Mouse (Mus musculus) regulatory T cell (primary cell): ENCODE results near the gene Zc3hc1.

ENCODE experiments used
- in situ Hi-C: fragments of 300-600 bp; cut with MboI, MseI; formaldehyde crosslinking; loops from one replicate; pipeline ENCODE4 v1.15.1; 2025; ENCODE audit warnings: high pct_unique_total_duplicates

The Zc3hc1 gene

DNA sequence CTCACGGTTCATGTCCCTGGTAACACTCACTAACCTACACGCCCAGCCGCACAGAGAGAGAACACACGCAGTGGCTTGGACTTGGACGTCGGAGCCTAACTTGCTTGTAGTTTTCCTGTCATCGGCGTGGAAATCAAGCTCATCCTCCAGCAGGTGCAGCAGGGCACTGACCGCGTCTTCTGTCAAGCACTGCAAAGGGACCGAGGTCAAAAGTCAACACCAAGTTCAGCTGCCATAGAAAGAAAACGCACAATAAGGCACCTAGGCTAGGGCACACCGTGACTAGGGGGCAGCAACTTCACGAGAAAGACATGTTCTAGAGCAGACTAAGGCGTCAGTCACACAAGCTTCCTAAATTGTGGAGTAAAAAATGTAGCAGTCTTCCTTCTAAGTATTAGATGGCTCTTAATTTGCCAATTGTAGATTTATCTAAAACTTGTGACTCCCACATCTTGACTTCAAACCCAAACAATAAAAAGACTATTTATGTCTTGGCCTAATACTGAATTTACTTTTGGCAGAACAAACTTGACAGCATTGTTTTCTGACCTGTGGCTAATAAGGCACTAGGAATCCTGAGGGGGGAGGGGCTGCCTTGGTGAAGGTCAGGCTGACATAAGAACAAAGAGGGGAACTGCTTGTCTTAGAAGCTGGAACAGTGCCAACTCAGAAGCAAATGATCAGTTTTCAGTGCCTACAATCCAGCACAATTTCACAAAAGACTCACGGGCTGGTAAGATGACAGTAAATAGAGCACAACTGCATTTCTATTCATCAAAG, 15.9 kb downstream of the Zc3hc1 start:
- in situ Hi-C loops = loop anchor here (25.0 kb wide), 1 partner anchor 163 kb away; no protein-coding TSS in a partner anchor

DNA sequence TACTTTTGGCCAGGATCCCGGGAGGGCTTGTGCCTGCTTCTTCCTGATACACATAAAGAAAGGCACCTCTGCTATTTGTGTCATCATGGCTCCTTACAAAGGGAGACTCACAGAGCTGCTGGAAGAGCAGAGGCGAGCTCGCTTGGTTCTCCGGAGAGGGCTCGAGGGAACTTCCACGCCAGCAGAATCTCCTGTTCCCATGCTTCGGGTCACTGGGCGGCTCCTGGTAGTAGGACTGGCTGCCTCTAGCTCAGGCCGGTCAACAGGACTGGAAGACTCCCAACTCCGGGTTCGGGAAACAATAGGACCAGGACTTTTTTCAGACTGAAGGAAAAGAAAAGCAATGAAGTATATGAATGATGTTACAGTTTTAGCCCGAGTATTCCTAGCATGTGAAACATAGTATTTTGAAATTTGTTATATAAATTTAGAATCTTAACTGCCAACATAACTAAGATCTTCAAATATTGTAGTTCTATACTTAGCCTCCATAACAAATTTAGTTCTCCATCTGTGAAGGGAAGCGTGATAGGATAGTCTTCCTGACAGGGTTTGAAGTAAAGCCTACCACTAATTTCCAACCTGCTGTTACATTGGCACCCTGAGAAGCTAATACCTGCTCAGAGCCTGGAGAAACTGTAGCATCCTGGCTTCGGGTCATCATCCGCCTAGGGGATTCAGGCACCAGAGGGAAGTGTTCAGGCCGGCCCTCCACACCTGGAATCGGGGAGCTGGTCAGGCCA, 18.0 kb downstream of the Zc3hc1 start:
- in situ Hi-C loops = loop anchor here (25.0 kb wide), 1 partner anchor 160 kb away; no protein-coding TSS in a partner anchor

DNA sequence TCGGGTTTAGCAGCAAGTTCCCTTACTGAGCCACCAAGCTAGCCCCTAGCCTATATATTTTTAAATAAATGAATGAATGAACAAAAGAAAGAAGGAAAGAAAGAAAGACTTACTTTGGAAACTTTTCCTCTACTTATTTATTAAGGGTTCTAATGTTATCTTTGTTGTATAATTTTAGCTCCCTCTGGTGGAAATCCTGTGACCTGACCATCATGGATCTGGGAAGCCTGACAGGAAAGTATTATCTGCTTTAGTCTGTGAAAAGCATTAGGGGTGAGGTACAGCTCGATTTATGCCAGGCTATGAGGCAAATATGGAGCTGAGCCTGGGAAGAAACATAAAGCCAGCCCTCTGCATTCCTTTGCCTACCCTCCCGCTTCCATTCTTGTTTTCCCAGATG, 21.5 kb downstream of the Zc3hc1 start:
- in situ Hi-C loops = loop anchor here (25.0 kb wide), 1 partner anchor 157 kb away; no protein-coding TSS in a partner anchor

DNA sequence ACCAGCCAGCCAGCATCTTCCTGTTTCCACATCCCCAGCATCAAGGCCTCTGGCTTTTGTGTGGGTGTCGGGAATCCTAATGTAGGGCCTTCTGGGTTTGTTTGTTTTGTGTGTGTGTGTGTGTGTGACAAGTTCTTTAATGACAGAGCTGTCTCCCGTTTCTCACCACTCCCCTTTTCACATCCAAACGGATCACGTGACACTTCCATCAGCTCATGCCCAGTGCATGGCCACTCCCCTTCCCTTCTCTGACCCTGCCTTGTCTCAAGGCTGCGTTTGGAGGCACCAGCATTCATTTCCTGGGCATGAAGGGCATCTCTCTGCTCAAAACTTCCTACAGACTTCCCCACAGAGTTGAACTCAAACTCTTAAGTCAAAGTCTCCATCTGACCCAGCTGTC, 27.0 kb downstream of the Zc3hc1 start:
- in situ Hi-C loops = loop anchor here (25.0 kb wide), 1 partner anchor 152 kb away; no protein-coding TSS in a partner anchor

DNA sequence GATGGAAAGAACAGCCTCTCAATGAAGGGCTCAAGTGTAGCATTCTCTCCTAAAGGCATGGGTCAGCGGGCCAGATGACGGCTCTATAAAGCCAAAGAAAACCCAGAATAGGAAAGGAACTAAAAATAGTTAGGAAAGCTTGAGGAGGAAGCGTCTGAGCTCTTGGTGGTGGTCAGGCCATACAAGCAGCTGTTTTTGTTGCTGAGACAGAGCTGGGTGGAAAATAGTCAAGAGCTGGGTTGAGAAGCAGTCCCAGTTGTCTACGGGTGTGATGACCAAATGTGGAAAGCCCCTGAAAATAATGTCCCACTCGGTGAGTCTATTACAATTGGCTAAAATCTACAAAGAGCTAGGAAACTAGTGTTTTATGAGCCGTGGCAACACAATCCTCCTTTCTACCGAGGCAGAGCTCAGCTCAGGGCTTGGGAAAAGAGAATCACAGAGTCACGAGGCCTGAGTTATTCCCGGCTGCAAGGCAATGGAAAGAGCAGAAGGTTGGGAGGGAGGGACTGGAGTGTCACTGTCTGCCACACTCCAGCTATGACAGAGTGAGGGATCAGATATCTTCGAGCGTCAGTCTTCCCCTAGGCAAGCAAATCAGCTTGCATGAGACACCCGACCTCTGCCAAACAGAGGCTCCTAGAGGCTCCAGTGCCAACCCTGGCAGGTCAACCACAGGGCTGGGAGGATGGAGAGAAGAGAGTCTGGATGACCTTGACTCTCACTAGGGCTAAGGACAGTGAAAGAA, 30.9 kb downstream of the Zc3hc1 start:
- in situ Hi-C loops = loop anchor here (10.0 to 25.0 kb wide), 2 partner anchors 148 to 595 kb away; partner anchors contain the start of gene Ahcyl2

DNA sequence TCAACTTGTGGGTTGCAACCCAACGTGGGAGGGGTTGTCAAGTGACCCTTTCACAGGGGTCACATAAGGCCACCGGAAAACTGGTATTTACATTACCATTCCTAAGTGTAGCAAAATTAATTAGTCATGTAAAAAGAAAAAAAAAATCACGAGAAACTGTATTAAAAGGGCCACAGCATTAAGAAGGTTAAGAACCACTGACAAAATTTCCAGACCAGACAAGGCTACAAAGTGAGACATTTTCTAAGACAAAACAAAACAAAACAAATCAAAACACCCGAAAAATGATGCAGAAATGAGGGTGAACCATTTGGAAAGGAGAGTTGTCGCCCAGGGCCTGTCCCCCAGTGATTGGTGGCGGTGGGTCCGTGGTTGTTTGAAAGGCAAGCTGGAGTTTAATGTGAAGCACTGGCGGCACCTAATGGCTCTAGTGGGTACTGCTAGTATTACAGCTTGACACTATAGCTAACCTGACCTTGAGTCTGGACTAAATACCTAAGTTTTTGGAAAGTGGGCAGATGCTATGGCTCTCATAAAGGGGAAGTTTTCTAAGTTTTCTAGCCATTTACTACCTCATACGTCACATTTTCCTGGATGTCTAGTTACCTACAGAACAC, 33.2 kb downstream of the Zc3hc1 start:
- in situ Hi-C loops = loop anchor here (10.0 to 25.0 kb wide), 2 partner anchors 145 to 593 kb away; partner anchors contain the start of gene Ahcyl2

DNA sequence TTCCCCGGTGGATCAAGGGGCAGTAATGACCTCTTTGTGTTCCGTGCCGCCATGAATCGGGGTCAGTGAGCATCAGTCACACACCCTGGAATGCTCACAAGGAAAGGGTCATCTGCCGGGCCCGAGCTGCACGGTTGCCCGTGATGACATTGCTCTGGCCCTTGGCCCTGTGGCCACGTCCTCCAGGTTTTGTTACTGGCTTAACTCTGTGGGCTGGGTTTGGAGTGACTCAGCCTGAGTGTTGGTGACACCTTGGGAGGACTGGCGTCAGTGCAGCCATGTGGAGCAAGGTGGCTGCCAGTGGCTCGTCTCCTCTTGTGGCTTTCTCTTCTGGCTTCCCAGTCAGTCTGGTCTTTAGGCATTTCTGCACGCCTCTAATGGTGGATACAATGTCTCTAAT, 34.1 kb downstream of the Zc3hc1 start:
- in situ Hi-C loops = loop anchor here (10.0 to 25.0 kb wide), 2 partner anchors 144 to 592 kb away; partner anchors contain the start of gene Ahcyl2

DNA sequence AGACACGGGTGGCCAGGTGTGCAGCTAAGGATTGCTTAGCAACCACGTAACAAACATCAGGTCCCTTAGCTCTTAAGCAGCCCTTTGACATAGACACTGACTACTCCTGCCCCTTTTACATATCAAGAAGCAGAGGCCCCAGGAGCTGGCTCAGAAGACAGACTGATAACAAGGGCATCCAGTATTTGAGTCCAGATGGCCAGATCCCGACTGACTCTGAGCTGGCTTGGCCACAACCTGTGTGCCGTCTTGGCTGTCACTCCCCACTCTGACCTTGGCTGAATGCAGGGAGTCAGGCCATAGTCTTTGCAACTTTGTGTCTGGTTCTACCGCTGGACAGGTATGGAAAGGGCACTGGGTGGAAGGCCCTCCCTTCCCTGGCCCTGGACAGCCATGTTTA, 34.7 kb downstream of the Zc3hc1 start:
- in situ Hi-C loops = loop anchor here (10.0 to 25.0 kb wide), 2 partner anchors 144 to 591 kb away; partner anchors contain the start of gene Ahcyl2

DNA sequence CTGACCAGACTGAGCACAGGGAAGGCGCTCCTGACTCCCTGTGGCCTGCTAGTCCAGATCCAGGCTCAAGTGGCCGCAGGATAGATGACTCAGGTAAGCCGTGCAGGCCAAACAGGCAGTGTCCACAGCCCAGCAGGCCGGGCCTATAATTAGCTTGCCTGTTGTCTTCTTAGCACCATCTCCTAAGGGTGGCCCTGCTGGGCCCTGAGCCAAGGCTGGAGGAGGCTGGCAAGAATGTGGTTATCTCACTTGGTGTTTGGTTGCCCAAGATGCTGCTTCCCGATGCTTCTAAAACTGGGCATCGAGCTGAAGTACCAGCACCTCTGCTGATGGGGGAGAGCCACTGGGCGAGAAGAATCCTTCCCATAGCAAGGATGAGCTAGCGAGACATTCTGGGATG, 35.1 kb downstream of the Zc3hc1 start:
- in situ Hi-C loops = loop anchor here (10.0 to 25.0 kb wide), 2 partner anchors 143 to 591 kb away; partner anchors contain the start of gene Ahcyl2

DNA sequence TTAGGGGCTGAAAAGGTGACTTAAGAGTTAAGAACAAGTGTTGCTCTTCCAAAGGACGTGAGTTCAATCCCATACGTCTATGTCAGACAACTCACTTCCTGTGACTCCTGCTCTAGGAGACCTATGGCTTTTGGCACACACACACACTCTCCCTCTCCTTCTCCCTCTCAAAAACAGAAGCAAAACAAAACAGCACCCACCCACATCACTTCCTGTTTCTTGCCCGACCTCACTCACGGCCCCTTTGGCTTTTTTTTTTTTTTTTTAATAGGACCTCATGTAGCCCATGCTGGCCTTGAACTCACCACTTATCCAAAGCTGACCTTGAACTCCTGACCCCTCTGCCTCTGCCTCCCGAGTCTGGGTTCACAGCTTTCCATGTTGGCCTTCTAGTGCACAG, 36.1 kb downstream of the Zc3hc1 start:
- in situ Hi-C loops = loop anchor here (10.0 to 25.0 kb wide), 2 partner anchors 142 to 590 kb away; partner anchors contain the start of gene Ahcyl2

DNA sequence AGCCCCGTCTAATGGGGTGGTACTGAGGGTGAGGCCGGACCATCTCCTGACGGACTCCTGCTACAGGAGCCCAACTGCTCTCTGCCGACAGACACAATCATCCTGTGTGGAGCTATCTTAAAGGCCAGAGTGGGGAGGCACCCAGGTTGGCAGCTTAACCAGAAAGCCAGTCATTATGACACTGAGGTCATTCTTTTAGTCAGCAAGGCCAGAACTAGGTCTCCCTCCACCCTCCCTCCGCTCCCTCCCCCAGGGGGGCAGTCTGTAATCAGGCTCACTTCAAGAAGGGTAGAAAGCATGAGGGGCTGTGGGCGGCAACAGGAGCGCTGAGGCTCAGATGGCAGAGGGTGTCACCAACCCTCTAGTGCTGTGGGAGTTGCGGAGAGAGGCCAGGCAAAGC, 37.2 kb downstream of the Zc3hc1 start:
- in situ Hi-C loops = loop anchor here (10.0 to 25.0 kb wide), 2 partner anchors 141 to 589 kb away; partner anchors contain the start of gene Ahcyl2

DNA sequence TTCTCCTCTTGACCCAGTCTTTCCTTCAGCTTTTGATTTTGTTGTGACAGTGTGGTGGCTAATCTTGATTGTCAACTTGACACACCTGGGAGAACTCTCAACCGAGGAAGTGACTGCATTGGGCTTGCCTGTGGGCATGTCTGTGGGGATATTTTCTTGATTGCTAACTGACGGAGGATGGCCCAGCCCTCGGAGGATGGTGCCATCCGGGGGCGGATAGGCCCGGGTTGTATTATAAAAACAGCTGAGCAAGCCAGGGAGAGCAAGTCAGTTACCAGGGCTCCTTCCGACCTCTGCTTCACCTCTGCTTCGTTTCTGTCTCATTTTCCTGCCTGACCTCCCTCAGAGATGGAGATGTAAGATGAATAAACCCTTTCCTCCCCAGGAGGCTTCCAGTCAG, 38.1 kb downstream of the Zc3hc1 start:
- in situ Hi-C loops = loop anchor here (10.0 to 25.0 kb wide), 2 partner anchors 140 to 588 kb away; partner anchors contain the start of gene Ahcyl2

DNA sequence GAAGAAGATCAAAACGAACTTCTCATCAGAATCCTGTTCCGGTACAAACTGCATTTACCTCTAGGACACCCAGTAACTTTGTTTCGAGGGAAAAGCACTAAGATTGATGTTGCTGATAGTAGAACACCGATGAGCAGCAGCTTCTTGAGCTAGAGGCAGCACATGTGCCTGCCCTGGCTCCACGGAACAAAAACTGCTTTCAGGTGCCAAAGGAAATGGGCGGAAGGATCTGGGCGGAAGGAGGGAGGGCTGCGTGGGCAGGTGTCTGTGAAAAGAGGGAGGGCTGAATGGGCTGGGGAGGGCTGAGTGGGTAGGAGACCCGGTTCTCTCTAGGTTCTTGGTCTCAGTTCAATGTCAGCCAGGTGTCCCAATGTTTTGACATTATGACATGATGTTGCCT, 39.5 kb downstream of the Zc3hc1 start:
- in situ Hi-C loops = loop anchor here (10.0 to 25.0 kb wide), 2 partner anchors 139 to 586 kb away; partner anchors contain the start of gene Ahcyl2

DNA sequence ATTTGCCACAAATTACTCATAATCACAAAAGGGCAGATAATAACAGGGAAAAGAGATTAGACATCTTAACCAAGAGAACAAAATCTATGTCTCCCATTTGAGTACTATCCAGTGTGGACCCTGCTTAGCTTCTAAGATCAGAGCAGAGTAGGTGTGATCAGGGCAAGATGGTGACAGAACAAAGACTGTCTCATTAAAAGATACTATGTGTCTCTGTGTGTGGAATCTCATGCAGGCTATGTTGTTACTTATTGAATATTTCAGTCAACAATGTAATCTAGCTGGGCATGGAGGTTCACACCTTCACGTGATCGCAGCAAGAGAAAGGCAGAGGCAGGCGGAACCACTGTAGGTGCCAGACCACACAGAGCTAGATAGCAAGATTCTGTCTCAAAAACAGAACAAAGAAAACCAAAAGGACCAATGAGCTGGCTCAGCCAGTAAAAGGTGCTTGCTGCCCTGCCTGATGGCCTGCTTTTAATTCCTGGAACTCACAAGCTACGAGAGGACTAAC, 43.5 kb downstream of the Zc3hc1 start:
- in situ Hi-C loops = no loop called here

DNA sequence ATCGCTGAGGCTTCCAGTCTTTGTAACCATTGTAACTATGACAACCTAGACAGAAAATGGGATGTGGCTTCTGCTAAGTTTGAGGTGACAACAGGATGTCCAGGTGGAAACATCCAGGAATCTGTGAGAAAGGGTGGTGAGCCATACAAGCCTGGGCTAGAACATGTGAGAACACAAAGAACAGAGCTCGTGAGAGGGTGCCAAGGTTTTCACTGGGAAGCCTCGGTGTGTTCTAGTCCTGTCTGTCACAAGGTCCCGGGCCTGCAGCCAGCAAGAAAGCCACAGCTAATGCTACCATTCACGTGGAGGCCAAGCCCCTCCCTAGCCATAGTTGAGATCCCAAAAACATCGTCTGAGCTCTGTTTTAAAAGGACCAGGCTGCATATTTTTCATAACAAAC, 44.1 kb downstream of the Zc3hc1 start:
- in situ Hi-C loops = no loop called here

DNA sequence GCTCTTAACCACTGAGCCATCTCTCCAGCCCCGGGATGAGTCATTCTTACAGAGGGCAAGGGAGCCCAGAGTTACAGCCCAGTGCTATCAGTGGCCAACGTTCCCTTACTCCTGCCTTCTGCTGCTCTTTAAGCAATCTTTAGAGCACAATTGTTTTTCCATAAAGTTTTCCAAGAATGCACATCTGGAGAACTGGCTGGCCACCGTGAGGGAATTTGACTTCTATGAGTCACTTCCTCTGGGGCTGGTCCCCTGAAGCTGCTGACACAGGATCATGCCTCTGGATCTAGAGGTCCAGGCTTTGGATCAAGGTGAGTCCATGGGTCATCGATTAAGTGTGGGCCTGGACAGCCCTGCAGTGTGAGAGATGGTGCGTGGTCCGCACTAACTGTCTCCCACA, 46.8 kb downstream of the Zc3hc1 start:
- in situ Hi-C loops = no loop called here

DNA sequence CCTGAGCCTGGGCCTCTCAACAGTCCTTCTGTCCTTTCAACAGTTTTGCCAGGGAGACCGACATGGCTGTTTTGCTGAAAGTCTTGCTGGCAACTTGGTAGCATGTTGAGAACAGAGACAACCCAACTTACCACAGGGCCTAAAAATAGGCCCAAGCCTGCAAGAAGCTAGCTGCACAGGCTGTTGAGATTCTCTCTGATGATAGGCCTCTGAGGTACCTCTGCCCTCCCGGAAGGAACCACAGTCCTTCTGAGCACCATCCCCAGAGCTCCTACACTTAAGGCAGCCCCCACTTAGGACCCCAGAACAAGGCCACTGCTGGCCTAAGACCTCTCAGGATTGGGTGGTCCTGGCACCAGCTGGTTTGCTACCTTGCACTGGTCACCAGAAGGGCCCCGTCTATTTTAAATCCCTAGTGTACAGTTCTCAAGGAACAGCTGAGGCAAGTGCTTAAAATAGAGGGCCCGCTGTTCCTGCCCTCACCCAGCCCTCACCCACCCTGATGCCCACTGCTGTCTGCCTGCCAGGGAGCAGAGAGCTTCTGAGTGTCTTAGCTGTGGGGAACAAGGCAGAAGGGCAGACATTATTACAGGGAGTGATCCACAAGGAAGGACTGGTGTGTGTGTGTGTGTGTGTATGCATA, 50.5 kb downstream of the Zc3hc1 start:
- in situ Hi-C loops = no loop called here

DNA sequence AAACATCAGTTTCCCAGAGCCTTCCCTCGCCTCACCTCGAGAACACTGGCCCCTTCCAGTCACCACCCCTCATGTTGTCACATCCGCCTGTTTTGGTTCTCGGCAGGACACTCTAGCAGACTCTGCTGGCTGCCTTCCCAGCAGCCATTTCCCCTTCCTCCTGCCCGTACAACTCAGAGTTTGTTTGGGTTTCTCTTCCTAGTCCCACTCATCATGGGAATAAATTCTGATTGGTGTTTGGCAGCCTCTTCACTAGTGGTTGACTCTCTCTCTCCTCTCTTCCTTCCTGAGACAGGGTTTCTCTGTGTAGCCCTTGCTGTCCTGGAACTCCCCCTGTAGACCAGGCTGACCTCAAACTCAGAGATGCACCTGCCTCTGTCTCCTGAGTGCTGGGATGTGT, 53.9 kb downstream of the Zc3hc1 start:
- in situ Hi-C loops = no loop called here

DNA sequence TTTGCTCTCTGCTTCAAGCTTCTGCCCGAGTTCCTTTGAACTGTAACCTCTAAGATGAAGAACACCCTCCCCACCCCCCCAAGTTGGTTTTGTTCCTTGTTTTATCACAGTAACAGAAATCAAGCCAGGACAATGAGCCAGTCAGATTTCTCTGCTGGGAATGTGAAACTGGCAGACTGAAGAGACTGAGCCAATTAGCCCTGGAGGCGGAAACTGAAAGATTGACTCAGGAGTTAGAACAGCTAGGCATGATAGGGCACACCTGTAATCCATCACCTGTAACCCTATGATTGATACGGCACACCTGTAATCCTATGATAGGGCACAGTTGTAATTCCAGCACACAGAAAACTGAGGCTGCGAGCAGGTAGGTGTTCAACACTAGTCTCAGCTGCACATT, 58.6 kb downstream of the Zc3hc1 start:
- in situ Hi-C loops = no loop called here

DNA sequence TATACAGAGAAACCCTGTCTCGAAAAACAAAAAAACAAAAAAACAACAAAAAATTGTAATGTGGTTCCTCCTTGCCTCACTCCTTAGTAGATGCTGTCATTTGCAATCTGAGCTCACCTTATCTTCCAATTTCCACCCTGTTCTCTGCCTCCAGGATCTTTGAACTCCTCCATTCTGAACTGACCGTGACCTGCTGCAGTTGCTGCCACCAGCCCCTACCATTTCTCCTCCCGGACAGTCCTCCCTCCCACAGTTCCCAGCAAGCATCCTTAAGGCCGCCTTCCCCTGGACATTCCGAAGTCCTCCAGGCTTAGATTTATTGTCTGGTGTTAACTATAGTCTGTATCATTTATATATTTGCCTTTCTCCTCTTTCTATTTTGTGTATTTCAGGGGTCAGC, 60.1 kb downstream of the Zc3hc1 start:
- in situ Hi-C loops = no loop called here
